Mouse (Mus musculus) mouse embryonic stem cell (cell line): ENCODE data around the gene Hoxc8.

ENCODE experiments used
- in situ Hi-C, 2 experiments: fragments of 300-500 bp; cut with MboI; formaldehyde crosslinking; loops; 1 replicate in 1 of 2; 3 replicates in 1 of 2; pipeline ENCODE4 v1.14.3; 2019 to 2020; ENCODE audit warnings: low sequenced_read_pairs in 2 of 2, low pct_unique_long_range_greater_than_20kb in 1 of 2, mixed read lengths in 1 of 2; ENCODE audit not compliant: unreplicated experiment in 1 of 2

Gene Hoxc8

GRCm38 (mm10) chr15:102977423-102977974, 12.9 kb upstream of the Hoxc8 start:
- in situ Hi-C loops = no loop called here

- in situ Hi-C loops = no loop called here
These were observed 11.5 kb upstream of the Hoxc8 start for GRCm38 (mm10) chr15:102978615-102979515.

- in situ Hi-C loops = no loop called here
These were observed 10.5 kb upstream of the Hoxc8 start for GRCm38 (mm10) chr15:102979936-102980335.

- in situ Hi-C loops = no loop called here
These were observed 10.1 kb upstream of the Hoxc8 start for GRCm38 (mm10) chr15:102980352-102980751.

GRCm38 (mm10) chr15:102980912-102981311, 9.5 kb upstream of the Hoxc8 start:
- in situ Hi-C loops = no loop called here

- in situ Hi-C loops = no loop called here
These were observed 8.8 kb upstream of the Hoxc8 start for GRCm38 (mm10) chr15:102981379-102982288.

- in situ Hi-C loops = no loop called here
These were observed 6.7 kb upstream of the Hoxc8 start for GRCm38 (mm10) chr15:102983716-102984115.

GRCm38 (mm10) chr15:102984521-102984920, 5.9 kb upstream of the Hoxc8 start:
- in situ Hi-C loops = no loop called here

- in situ Hi-C loops = loop anchor here (5.0 kb wide), 2 partner anchors 187 to 327 kb away; partner anchors contain the start of gene Gpr84 (in 1 of the 2)
These were observed 5.5 kb upstream of the Hoxc8 start for GRCm38 (mm10) chr15:102984925-102985324.

- in situ Hi-C loops = loop anchor here (5.0 kb wide), 2 partner anchors 185 to 325 kb away; partner anchors contain the start of gene Gpr84 (in 1 of the 2)
These were observed 3.1 kb upstream of the Hoxc8 start for GRCm38 (mm10) chr15:102987124-102987833.

GRCm38 (mm10) chr15:102988078-102988477, 2.3 kb upstream of the Hoxc8 start:
- in situ Hi-C loops = loop anchor here (5.0 kb wide), 2 partner anchors 184 to 324 kb away; partner anchors contain the start of gene Gpr84 (in 1 of the 2)

- in situ Hi-C loops = no loop called here
These were observed 1.4 kb downstream of the Hoxc8 start for GRCm38 (mm10) chr15:102991782-102992181.

- in situ Hi-C loops = no loop called here
These were observed 1.8 kb downstream of the Hoxc8 start for GRCm38 (mm10) chr15:102992206-102992605.

GRCm38 (mm10) chr15:102992863-102993262, 2.5 kb downstream of the Hoxc8 start:
- in situ Hi-C loops = no loop called here

- in situ Hi-C loops = no loop called here
These were observed 6.1 kb downstream of the Hoxc8 start for GRCm38 (mm10) chr15:102996548-102996947.

- in situ Hi-C loops = no loop called here
These were observed 7.0 kb downstream of the Hoxc8 start for GRCm38 (mm10) chr15:102997431-102997830.

GRCm38 (mm10) chr15:102997939-102998355, 7.5 kb downstream of the Hoxc8 start, which contains the start of gene Hoxc6:
TSS of gene Hoxc6 (plus strand) at chr15:102998257.
- in situ Hi-C loops = no loop called here

GRCm38 (mm10) chr15:102998608-102999182, 8.3 kb downstream of the Hoxc8 start:
- in situ Hi-C loops = no loop called here
